Mouse (Mus musculus) hindlimb bud, embryonic 11.5 days (tissue): Measurements from ENCODE around the gene Cul9.
"Not testable (repeated sequence)": the region's sequence is repeated elsewhere in the genome, so short reads cannot be mapped to it uniquely, and the experiment has no call there.

Experiments used
- DNase-seq: peaks from one replicate; pipeline ENCODE4 v3.0.0-alpha.2; 2012; ENCODE audit warnings: low read depth, low spot score; ENCODE audit errors: extremely low spot score

Cul9 gene

DNA sequence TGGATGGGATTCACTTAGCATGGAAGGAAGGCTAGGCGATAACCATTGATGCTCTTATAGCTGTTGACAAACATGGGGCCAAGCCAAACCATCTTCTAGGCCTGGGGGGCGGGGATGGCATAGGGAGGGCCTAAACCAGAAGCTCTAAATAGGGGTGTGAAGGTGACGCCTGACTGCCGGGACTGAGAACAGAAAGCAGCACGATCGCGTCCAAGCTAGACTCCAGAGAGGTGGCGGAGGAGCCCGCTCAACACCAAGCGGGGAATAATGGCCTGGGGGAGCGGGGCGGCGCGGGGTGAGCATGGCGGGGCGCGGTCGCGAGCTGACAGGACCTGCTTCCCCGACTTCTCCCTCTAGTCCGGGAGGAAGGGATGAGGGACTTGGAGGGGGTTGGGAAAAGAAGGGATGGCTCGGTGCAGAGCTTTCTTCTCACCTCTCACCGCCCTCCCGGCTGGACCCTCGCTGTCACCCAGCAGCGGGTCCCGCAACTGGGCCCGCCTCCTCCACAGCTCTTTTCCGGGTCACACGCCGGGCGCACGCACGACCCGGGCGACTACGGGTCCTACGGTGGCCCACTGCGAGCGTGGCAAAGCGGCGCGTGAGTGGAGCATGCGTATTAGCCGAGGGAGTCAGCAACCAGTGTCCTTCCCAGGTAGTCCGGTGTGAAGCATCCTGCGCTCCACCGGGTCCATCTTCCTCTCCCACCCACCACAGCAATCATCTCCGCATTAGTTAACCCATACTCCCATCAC, at the start of gene Cul9:
TSS of gene Cul9 (minus strand) at position 576 of the 752 bp plus-strand sequence.
- DNase-seq, result no peak

DNA sequence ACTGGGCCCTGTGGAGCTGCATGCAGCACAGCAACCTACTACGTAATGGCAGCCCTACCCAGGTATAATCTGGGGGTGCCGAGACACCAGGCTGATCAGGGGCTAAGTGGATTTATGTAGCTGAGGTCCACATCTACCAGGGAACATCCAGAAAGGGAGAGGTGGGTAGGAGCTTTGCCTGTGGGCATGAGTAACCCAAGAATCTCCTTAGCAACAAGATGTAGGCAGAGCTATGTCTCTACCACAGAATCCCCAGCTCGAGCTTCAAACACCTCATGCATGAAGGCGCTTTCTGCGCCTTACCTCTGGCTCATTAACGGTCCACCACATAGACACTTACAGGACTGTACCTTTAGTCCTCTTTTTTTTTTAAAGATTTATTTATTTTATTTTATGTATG, 49.1 kb upstream of the Cul9 start:
- DNase-seq, result no peak

DNA sequence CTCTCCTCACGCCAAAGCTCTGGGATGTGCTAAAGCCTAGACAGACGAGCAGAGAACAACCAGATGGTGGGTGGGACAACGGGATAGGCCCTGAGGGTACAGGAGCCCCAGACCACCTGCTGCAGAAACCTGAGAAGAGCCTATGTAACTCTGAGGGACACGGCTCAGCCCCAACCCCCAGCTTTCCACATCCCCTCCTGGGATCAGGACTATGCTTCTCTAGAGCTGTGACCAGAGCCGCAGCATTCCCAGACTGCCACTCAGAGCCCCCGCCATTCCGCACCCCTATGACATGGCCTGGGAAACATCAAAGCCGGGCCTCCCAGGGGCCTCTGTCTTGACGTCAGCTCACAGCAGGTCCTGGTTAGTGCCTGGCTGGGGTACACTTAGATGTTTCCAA, 48.4 kb upstream of the Cul9 start:
- no peak for DNase-seq

DNA sequence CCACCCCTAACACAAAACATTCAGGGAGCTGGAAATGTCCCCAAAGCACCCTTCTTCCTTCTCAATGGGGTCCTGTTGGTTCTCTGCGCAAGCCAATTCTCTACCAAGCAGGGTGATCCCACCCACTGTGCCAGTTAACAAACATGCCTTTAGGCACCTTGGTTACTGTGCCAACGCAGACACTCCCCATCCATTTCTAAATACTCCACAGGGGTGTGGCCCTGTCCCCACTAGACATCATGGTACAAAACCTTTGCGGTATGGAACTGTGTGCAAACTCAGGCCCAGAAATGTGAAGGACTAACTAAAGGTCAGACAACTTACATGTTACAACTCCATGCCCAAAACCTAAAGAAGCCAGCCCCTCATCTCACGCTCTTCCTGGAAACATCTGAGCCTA, 46.9 kb upstream of the Cul9 start:
- DNase-seq, result no peak

DNA sequence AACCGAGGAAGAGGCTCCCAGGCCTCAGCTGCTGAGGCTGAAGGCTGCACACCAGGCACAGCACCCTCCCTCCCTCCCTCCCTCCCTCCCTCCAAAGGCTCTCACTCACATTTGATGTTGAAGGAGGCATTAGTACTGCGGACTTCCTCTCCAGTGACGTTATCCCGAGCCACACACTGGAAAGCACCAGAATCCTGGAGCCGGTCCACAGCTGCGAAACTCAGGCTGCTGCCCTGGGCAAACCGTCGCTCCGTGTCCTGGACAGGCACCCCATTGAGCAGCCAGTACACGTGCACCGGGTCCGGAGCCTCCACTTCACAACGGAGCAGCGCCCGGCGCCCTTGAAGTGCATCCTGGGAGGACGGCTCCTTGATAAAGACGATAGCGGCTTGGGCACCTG, 45.2 kb upstream of the Cul9 start:
- no peak for DNase-seq

DNA sequence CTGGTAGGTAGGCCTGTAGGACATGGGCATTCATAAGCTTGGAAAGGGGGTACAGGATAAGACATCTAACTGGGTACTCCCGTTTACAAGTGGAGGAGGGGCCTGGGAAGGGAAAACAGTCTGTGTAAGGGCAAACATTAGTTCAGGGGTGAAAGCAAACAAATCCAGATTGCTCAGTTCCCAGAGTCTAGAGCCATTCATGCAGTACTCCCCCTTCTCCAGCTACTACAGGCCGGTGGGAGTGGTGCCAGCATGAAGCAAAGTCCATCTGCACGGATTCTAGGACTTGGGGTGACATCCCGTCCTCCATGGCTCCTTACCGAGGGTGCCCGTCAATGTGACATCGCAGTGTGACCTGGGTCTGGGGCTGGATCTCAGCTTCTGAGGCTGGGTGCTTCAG, 44.3 kb upstream of the Cul9 start:
- no peak for DNase-seq

DNA sequence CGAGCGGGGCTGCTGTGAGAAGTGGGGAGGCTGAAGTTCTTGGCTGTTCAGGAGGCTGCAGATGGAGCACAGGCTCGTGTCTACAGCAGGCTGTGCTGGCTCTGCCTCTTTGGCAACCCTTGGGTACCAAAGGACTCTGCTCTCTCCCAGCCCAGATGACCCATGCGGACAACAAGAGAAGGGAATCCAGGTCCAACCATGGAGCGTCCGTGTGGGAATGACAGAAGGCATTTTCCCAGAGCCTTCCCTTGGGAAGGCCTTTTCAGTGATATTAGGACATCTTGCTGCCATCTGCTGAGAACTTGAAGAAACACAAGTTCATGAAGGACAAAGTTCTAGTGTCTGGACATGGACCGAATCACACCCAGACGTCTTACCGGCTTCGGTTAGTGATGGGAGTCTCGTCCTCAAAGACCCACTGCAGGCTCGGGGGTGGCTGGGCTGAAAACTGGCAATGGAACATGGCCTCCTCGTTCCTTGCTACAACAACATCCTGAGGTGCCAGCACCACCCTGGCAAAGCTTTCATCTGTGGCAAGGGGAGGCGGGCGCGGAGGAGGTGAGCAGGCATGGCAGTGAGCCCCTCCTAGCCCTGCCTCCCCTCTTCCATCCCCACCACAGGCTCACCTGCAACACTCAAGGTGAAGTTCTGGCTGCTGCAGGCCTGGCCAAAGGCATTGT, 43.6 kb upstream of the Cul9 start:
- DNase-seq, result no peak

DNA sequence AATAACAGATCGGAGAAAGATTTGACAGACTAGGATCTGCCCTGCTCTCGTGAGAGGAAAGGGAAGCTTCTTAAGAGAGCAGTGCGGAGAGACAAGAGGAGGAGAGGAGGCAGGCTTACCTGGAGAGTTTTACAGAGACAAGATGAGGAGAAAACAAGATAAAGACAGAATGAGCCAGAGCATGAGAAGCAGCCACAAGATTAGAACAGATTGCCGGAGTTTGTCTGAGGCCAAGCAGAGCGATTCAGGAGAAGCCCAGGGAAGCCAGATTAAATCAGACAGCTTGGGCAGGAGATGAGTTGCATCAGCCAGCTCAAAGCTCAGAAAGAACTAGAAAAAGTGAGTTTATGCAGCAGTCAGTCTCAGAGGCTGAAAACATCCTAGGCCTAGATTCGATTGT, 42.7 kb upstream of the Cul9 start:
- DNase-seq, result no peak

DNA sequence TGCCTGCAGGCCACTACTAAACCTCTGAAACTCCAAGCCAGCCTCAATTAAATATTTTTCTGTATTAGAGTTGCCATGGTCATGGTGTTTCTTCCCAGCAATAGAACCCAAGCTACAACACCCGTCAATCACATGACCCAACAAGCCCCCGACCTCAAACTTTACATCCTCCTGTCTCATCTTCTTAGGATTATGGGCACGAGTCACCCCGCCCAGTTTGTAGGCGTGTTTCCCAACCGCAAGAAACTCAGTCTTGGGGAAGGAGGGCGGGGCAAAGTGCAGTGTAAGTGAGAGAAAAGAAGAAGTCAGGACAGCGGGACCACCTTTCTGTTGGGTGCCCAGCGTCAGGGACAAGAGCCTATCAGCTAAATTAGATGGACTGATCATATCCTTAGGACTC, 42.0 kb upstream of the Cul9 start:
- DNase-seq, result no peak

DNA sequence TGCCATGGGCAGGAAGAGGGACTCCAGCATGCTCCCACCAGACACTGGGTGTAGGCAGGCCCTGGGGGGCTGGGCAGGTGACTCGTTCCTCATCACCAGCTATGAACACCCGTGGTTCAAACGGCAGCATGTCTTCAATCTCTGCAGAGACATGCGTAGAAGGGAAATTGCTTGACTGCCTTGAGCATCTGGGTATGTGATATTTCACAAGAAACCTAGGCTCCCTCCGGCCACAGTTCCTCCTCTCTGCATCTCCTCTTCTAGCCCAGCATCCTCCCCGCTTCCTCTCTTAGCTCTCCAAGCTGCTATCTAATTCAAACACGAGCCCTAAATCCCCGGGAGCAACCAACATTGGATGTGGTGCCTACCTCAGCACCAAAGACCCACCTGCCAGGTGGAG, 40.1 kb upstream of the Cul9 start:
- DNase-seq, result no peak

DNA sequence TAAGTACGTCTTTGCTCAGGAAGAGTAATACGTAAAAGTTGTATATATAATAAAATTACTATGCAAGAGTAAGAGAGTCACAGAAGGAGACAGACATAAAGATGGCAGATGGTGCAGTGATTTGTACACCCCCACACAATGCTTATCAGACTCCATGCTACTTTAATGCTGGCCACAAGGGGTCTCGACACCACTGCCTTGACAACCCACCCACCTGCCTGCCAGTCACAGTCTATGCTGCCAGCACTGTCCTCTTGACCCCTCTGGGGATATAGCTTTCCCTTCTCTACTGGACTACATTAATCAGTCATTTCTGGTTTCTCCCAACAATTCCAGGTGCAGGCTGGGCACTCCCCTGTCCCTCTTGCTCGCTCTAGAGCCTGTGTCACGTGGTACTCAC, 32.5 kb upstream of the Cul9 start:
- DNase-seq, result no peak

DNA sequence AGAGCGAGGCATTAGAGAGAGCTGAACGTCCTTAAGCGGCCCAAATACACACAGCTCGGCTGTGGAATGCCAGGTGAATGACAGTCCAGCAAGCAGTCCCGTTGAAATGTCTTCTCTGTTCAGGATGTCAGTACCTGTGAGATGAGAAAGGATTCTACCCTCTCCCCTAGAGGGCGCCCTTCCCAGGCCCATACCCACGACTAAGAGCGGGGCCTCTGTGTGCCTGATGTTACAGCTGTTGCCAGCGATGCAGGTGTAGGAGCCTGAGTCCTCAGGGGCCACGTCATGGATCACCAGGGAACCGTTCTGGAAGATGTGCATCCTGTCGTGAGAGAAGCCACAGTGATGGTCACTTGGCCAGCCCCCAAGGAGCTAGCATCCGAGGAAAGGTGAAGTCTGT, 29.9 kb upstream of the Cul9 start:
- DNase-seq, result no peak

DNA sequence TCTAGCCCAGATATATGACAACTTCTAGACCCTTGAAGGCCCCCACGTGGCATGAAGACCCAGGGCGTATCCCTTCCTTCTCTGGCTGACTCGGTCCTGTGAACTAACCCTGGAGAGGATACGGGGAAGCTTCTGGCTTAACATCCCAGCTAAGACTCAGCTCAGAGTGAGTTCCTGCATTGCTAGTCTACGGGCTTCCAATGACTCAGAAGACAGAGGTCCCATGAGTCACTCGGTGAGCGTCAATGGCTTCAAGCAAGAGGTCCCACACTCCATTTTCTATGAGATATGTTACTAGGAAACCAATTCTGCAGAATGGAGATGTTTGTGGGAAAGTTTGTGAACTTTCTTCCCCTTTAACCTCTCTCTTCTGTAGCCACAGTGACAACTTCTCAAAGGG, 28.3 kb upstream of the Cul9 start:
- DNase-seq, result no peak

DNA sequence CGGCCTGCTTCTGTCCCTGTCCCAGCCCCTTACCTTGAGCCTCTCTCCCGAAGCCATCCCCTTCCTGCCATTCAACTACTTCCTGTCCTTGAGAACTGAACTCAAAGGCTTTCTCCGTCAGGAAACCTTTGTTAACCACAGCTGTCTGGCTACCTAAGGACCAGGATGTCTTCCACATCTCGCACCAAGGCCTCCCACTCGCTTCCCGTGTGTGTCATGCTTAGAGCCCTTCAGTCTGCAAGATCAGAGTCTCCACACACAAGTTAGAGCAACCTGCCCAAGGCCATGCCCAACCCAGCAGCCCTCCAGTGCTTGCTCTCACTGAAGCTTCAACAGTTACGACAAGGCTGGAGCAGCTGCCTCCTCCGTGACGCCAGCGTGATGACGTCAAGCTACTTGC, 24.8 kb upstream of the Cul9 start:
- DNase-seq, result no peak

DNA sequence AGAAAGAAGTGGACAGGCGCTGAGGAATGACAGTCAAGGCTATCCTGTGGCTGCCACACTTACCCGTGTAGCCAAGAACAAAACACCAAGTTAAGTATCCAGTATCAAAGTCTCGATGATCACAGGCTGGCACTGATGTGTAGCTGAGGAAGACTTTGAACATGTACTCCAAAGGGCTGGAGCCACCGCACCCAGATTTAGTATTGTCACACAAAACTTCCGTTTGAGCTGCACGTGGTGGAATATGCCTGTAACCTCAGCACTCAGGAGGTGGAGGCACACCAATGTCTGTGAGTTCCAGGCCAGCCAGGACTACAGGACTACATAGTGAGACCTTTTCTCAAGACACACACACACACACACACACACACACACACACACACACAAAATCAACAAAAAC, 13.0 kb upstream of the Cul9 start:
- no peak for DNase-seq

DNA sequence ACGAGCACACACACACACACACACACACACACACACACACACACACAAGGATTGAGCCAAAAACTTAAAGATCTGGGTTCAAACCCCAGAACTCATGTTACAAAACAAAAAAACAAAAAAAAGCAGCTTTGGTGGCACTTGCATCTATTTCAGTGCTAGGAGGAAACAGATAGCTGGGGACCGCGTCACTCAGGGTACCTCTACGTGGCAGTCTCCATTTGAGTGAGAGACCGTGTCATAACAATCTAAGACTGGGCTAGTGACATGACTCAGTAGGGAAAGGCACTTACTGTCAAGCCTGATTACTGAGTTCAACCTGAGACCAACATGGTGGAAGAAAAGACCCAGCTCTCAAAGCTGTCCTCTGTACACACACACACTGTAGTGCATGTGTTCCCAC, 12.0 kb upstream of the Cul9 start:
- no peak for DNase-seq

DNA sequence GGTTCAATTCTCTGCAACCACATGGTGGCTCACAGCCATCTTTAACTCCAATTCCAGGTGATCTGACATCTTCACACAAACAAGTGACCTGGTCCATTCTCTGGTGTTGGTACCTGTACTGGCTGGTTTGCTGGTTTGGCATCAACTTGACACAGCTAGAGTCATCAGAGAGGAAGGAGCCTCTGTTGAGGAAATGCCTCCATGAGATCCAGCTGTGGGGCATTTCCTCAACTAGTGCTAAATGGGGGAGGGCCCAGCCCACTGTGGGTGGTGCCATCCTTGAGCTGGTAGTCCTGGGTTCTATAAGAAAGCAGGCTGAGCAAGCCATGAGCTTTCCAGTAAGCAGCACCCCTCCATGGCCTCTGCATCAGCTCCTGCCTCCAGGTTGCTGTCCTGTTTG, 11.1 kb upstream of the Cul9 start:
- DNase-seq, result not testable (repeated sequence)

DNA sequence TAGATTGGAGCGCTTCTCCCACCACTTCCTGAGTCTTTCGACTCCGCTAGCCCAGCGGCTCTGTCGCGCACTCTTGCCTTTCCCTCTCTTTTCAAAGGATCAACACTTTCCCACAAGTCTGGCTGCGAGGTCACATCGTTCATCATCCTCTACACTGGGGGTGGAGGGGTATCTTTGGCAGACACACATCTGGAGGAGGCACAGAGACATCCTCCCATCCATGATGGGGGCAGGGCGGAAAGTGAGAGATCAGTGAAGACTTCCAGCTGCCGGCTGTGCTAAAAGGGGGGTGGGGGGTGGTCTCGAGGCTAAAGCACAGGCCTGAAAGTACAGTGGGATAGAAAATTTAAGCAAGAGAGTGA, 10.4 kb upstream of the Cul9 start:
- DNase-seq, result no peak

DNA sequence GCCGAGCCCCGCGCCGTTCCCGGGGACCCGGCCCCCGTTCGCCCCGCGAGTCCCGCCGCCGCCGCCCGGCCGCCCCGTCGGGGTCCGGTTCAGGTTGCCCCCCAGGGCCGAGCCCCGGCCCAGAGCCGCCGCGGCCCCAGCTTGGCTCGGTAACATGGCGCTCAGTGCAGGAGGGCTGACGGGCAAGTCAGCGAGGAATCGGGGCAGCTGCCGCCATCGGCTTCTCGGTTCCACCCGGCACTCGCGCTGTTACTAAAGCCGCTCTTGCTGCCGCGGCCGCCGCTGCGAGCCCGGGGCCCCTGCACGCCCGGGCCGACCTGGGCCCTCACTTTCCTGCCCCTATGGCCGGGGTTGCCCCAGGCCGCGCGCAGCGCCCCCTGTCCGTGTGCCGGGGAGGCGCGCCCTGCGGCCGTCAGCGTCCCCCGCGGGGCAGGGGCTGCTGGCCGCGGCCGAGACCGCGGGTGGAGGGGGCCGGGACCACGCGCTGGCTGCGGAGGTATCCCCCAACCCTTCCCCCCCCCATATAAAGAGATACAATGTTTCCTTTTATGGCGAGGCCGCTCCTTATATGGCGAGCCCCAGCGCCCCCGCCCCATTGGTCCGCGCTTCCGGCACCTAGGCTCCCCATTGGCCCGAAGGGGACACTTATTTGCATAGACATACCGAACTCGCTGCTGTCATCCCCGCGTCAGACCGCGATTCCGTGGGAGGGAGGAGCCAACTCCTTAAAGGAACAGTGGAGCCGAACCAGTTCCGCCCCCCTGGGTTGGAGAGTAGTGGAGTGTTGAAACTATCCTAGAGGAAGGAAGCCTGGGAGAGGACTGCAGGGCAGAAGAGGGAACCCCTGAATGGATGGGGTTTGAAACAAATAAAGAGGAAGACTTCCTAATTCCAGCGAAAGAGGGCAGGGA, 9.7 kb upstream of the Cul9 start, which contains the start of gene Srf:
TSS of gene Srf (minus strand) at position 503 of the 911 bp plus-strand sequence.
- DNase-seq, result peak; percentile 96

DNA sequence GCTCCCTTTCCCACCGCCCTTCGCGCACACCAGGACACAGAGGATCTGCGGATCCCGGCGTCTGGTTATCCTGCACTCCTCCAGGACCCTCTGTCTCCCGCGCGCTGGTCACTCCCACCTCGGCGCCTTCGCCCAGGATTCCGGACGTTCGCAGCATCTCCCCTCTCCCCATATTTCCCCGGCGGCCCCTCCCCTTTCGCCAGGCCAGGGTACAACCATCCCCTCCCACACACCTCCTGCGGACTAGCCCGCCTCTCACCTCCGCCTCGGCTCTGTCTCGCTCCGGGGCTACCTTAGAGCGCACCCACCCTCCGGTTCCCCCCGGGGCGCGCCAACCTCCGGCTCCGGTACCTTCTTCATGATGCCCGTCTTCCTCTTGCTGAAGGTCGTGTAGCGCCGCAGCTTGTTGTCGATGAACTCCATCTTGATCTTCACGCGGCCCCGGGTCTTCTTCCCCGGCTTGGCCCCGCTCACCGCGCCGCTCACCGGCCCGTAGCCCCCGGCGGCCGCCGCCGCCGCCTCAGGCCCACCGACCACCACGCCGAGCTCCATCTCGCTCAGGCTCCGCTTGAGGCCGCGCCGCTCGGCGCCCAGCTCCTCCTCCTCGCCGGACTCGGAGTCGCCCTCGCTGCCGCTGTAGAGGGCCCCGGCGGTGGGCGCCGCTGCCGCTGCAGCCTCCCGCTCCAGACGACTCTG, 8.9 kb upstream of the Cul9 start:
- no peak for DNase-seq

DNA sequence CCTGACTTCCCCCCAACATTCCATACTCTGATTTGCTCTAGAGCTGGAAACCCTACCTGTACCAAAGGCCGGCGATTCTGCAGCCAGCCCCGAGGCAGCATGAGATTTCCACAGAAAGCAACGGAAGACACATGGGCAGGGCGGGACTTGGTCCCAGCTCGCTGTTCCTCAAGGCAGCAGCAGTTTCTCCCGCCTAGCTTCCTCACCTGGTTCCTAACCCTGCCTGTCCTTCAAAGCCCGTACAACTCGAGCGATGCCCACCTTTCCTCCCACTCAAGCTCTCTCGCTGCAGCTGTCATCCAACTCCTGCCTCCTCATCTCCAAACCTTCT, 8.4 kb upstream of the Cul9 start:
- no peak for DNase-seq
